Mouse (Mus musculus) heart, embryonic 12.5 days (tissue): ENCODE measurements around the gene Gjb3. TPM values are rescaled to one million over a fixed set of nuclear protein-coding genes. Genes with fewer than 3 reads are reported as not detected.

Experiments used
- ATAC-seq: fragments of 200-750 bp; cut with Nextera tagmentation; 2 replicates; pipeline ENCODE4 v1.8.0; 2017; ENCODE audit warnings: moderate TSS enrichment, moderate library complexity; ENCODE audit not compliant: insufficient number of reproducible peaks, low FRiP score
- H3K27ac ChIP-seq: fragments of 300-500 bp; sonication (generic); 2 replicates; pipeline ENCODE4 v1.5.1; 2016; ENCODE audit warnings: mild to moderate bottlenecking, moderate library complexity; ENCODE audit not compliant: poor library complexity, severe bottlenecking
- H3K27me3 ChIP-seq: fragments of 300-500 bp; sonication (generic); replicated peaks from 2 replicates; pipeline ENCODE4 v1.6.1; 2016; ENCODE audit warnings: mild to moderate bottlenecking, moderate library complexity
- H3K36me3 ChIP-seq: fragments of 300-500 bp; sonication (generic); 2 replicates; pipeline ENCODE4 v1.6.1; 2016; ENCODE audit warnings: mild to moderate bottlenecking, moderate library complexity
- H3K4me1 ChIP-seq: fragments of 300-500 bp; sonication (generic); replicated peaks from 2 replicates; pipeline ENCODE4 v1.6.1; 2016; ENCODE audit warnings: mild to moderate bottlenecking
- H3K4me2 ChIP-seq: fragments of 300-500 bp; sonication (generic); 2 replicates; pipeline ENCODE4 v1.6.1; 2016; ENCODE audit warnings: mild to moderate bottlenecking, moderate library complexity
- H3K4me3 ChIP-seq: fragments of 300-500 bp; sonication (generic); 2 replicates; pipeline ENCODE4 v1.5.1; 2016; ENCODE audit warnings: mild to moderate bottlenecking
- H3K9ac ChIP-seq: fragments of 300-500 bp; sonication (generic); 2 replicates; pipeline ENCODE4 v1.6.1; 2016; ENCODE audit warnings: mild to moderate bottlenecking, moderate library complexity
- H3K9me3 ChIP-seq: fragments of 300-500 bp; sonication (generic); replicated peaks from 2 replicates; pipeline ENCODE4 v1.6.1; 2016; ENCODE audit warnings: mild to moderate bottlenecking, moderate library complexity
- WGBS: fragments of 180-500 bp; shearing (Covaris S2); methylation state at CpG from one replicate; pipeline ENCODE4 v1.1.7; 2016; 5-methylcytosine and 5-hydroxymethylcytosine counted together
- polyA plus RNA-seq: library from polyadenylated mRNA; unstranded; fragments of >200 nt; fragmentation: Nextera tagmentation; extraction: Ambion mirVana; gene quantifications from 2 replicates; pipeline ENCODE4 v1.2.1, GENCODE M21; 2016

The Gjb3 gene
- polyA plus RNA-seq, 1 experiment from 2014 or later, result not detected

DNA sequence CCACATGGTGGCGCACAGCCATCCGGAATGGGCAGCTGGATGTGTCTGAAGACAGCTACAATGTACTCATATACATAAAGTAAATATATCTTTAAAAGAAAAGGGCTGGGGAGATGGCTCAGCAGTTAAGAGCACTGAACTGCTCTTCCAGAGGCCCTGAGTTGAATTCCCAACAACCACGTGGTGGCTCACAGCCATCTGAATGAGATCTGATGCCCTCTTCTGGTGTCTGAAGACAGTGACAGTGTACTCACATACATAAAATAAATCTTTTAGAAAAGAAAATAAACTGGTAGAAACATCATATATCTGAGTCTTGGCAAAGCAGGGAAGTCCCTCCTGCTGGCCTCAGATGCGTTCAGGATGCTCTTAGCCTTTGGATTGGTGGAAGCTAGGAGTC, 13.5 kb downstream of the Gjb3 start:
- Histone ChIP-seq H3K27ac (no peak overlapping the region), H3K9ac (no peak overlapping the region), H3K4me1 (0 out of 2 replicates have a peak, but pooled peaks cover 4% of the 10 kb centered on the region), H3K36me3 (no peaks in the 10 kb centered on the region), H3K27me3 (peaks cover 39% of the 10 kb centered on the region), H3K9me3 (no peaks in the 10 kb centered on the region), H3K4me3 (no peak overlapping the region), H3K4me2 (no peak overlapping the region)
- ATAC-seq, result no peak
- WGBS, result 57% methylated on average over 4 of the region's 4 CpGs

GRCm38 (mm10) chr4:127315753-127316152, 14.9 kb downstream of the Gjb3 start:
- no peak for ATAC-seq
- H3K27ac ChIP-seq, result no peak overlapping the region
- peaks cover 49% of the 10 kb centered on the region for H3K27me3 ChIP-seq
- no peaks in the 10 kb centered on the region for H3K9me3 ChIP-seq
- H3K9ac ChIP-seq, result no peak overlapping the region
- no peak overlapping the region for H3K4me3 ChIP-seq
- WGBS, result 73% methylated on average over 8 of the region's 8 CpGs
- no peak overlapping the region for H3K4me2 ChIP-seq
- H3K4me1 ChIP-seq, result 0 out of 2 replicates have a peak, but pooled peaks cover 4% of the 10 kb centered on the region
- H3K36me3 ChIP-seq, result no peaks in the 10 kb centered on the region

GRCm38 (mm10) chr4:127314585-127314984, 16.1 kb downstream of the Gjb3 start:
- Histone ChIP-seq H3K27ac (no peak overlapping the region), H3K4me1 (0 out of 2 replicates have a peak, but pooled peaks cover 7% of the 10 kb centered on the region), H3K9ac (peak overlapping the region; percentile 76; the same call in 1 of the 2 replicates), H3K9me3 (no peaks in the 10 kb centered on the region), H3K4me3 (no peak overlapping the region; the same call in 1 of the 2 replicates), H3K27me3 (peaks cover 45% of the 10 kb centered on the region), H3K4me2 (peak overlapping the region; percentile 84), H3K36me3 (no peaks in the 10 kb centered on the region)
- no peak for ATAC-seq
- 45% methylated on average over 9 of the region's 9 CpGs for WGBS

- WGBS, result 1% methylated on average over 25 of the region's 25 CpGs
- H3K36me3 ChIP-seq, result no peaks in the 10 kb centered on the region
- no peaks in the 10 kb centered on the region for H3K9me3 ChIP-seq
- 0 out of 2 replicates have a peak, but pooled peaks cover 8% of the 10 kb centered on the region for H3K4me1 ChIP-seq
- peaks cover 43% of the 10 kb centered on the region for H3K27me3 ChIP-seq
- peak within 1 kb of the TSS; percentile 57 for H3K4me3 ChIP-seq
- peak within 1 kb of the TSS; percentile 76 for H3K9ac ChIP-seq
- peak; percentile 77 for ATAC-seq
- peak within 1 kb of the TSS; percentile 84 for H3K4me2 ChIP-seq
- no peak within 1 kb of the TSS for H3K27ac ChIP-seq
These were observed 16.8 kb downstream of the Gjb3 start, which contains the start of gene Gja4 for GRCm38 (mm10) chr4:127313861-127314260. Gene Gja4 (minus strand): TSS chr4:127314039.

DNA sequence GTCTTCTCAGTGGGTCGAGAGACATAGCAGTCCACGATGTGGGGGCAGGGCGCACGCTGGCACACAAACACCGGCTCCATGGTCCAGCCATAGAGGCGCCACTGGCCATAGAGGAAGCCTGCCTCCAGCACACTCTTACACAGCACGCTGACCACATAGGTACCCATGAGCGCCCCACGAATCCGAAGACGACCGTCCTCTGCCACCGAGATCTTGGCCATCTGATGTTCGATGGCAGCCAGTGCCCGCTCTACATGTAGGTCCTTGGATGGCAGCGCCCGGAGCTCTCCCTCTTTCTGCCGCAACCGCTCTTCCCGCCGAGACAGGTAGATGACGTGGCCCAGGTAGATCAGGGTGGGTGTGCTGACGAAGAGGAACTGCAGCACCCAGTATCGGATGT, 18.3 kb downstream of the Gjb3 start:
- Histone ChIP-seq H3K36me3 (no peaks in the 10 kb centered on the region), H3K27ac (no peak overlapping the region), H3K9me3 (no peaks in the 10 kb centered on the region), H3K4me3 (peak overlapping the region; percentile 57), H3K4me2 (peak overlapping the region; percentile 84), H3K27me3 (peaks cover 35% of the 10 kb centered on the region), H3K4me1 (0 out of 2 replicates have a peak, but pooled peaks cover 10% of the 10 kb centered on the region), H3K9ac (peak overlapping the region; percentile 76)
- no peak; the same call in 1 of the 2 replicates for ATAC-seq
- 59% methylated on average over 24 of the region's 24 CpGs for WGBS

DNA sequence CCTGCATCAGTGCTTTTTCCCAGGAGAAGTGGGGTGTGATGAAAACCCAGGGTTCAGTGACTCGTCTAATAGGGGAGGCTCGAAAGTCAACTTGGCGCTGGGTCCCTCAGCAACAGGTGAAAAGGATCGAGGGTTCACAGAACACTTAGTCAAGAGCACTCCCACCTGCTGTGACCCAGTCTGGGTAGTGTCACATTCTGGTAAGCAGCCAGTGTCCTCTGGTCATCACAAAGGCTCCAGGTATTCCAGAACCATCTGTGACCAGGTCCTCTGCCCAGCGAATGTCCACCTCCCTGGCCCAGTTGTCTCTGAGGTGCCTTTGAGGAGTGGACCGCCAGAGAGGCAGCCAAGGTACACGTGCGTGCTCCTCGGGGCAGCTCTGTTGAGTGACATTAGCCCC, 19.1 kb downstream of the Gjb3 start:
- H3K9ac ChIP-seq, result peak overlapping the region; percentile 76
- H3K36me3 ChIP-seq, result no peaks in the 10 kb centered on the region
- H3K4me3 ChIP-seq, result peak overlapping the region; percentile 57
- ATAC-seq, result no peak
- H3K27me3 ChIP-seq, result peaks cover 35% of the 10 kb centered on the region
- 0 out of 2 replicates have a peak, but pooled peaks cover 10% of the 10 kb centered on the region for H3K4me1 ChIP-seq
- H3K9me3 ChIP-seq, result no peaks in the 10 kb centered on the region
- H3K4me2 ChIP-seq, result peak overlapping the region; percentile 84
- WGBS, result 43% methylated on average over 9 of the region's 9 CpGs
- H3K27ac ChIP-seq, result no peak overlapping the region

DNA sequence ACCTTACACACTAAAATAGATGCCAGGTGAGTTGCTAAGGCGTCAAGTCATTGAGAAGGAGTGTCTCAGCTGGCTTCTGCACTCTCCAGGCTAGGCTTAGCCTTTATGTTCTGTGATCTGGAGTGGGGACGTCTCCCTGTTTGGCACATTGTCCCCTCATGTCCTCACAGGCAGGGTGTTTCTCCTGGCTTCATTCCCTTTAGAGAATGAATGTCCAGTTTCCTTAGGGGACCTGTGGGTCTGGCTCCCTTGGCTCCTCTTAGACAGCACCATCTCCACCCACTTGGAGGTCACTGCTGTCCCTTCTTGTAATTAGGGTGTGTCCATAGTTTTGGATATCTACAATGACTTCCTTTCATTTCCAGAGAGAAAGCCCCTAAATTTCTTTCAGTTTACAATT, 23.7 kb downstream of the Gjb3 start:
- Histone ChIP-seq H3K27me3 (peaks cover 8% of the 10 kb centered on the region), H3K36me3 (no peaks in the 10 kb centered on the region), H3K4me2 (no peak overlapping the region), H3K9ac (no peak overlapping the region), H3K9me3 (no peaks in the 10 kb centered on the region), H3K4me1 (0 out of 2 replicates have a peak, but pooled peaks cover 14% of the 10 kb centered on the region), H3K4me3 (no peak overlapping the region), H3K27ac (no peak overlapping the region)
- no peak for ATAC-seq
- WGBS, result 53% methylated on average over 2 of the region's 2 CpGs

DNA sequence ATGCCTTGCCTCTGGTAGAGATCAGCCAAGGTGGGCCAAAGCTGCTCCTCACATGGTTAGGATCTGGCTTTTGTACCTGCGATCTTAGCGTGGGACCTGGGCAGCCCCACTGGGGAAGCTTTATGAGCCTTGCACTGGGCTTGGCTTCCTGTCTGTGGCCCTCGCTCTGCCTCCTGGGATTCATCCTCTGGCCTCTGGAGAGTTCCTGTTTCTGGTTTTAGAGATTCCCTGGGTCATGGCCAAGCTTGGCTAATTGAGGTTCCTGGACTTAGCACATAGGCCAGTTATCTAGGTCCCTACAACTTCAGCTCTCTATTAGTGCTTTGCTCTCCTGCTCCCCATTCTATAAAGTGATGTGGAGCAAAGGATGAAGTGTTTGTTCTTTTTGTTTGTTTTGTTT, 26.8 kb downstream of the Gjb3 start:
- 69% methylated on average over 3 of the region's 3 CpGs for WGBS
- ATAC-seq, result no peak
- H3K9ac ChIP-seq, result no peak overlapping the region
- H3K4me3 ChIP-seq, result no peak overlapping the region
- H3K27ac ChIP-seq, result no peak overlapping the region
- H3K27me3 ChIP-seq, result no peaks in the 10 kb centered on the region
- H3K4me2 ChIP-seq, result no peak overlapping the region
- H3K9me3 ChIP-seq, result no peaks in the 10 kb centered on the region
- no peaks in the 10 kb centered on the region for H3K36me3 ChIP-seq
- 0 out of 2 replicates have a peak, but pooled peaks cover 10% of the 10 kb centered on the region for H3K4me1 ChIP-seq

- no peaks in the 10 kb centered on the region for H3K27me3 ChIP-seq
- no peak overlapping the region for H3K4me2 ChIP-seq
- no peak overlapping the region for H3K4me3 ChIP-seq
- H3K9ac ChIP-seq, result no peak overlapping the region
- 0 out of 2 replicates have a peak, but pooled peaks cover 3% of the 10 kb centered on the region for H3K4me1 ChIP-seq
- H3K9me3 ChIP-seq, result no peaks in the 10 kb centered on the region
- H3K27ac ChIP-seq, result no peak overlapping the region
- no peak for ATAC-seq
- no peaks in the 10 kb centered on the region for H3K36me3 ChIP-seq
- 53% methylated on average over 5 of the region's 5 CpGs for WGBS
These were observed 30.1 kb downstream of the Gjb3 start for GRCm38 (mm10) chr4:127300503-127300902.

GRCm38 (mm10) chr4:127292631-127293030, 38.0 kb downstream of the Gjb3 start:
- H3K4me1 ChIP-seq, result peaks cover 22% of the 10 kb centered on the region
- WGBS, result 82% methylated on average over 5 of the region's 5 CpGs
- ATAC-seq, result no peak
- no peaks in the 10 kb centered on the region for H3K27me3 ChIP-seq
- no peak overlapping the region for H3K9ac ChIP-seq
- no peaks in the 10 kb centered on the region for H3K36me3 ChIP-seq
- H3K9me3 ChIP-seq, result no peaks in the 10 kb centered on the region
- H3K4me3 ChIP-seq, result no peak overlapping the region
- no peak overlapping the region for H3K4me2 ChIP-seq
- H3K27ac ChIP-seq, result no peak overlapping the region

DNA sequence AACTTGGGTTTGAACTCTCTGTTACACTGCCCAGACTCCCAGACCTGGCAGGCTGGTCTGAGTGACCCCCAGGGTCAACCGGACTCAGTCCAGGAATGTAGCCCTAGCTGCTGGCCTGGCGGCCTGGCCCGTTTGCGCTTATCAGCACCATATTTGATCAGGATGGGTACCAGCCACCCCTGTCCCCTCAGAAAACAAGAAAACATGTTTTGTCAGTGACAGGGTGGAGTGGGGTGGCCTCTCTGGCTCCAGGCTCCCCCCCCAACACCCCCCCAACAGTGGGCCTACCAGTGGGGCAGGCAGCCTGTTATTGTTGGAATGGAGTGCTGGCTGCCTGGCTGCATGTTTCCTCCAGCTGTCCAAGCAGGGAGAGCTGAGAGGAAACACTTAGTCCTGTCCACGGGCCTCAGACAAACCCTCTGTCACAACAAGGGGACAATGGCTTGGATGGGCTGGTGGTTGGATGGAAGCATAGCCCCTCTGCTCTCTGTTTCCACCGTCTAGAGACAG, 41.5 kb downstream of the Gjb3 start:
- 26% methylated on average over 6 of the region's 6 CpGs for whole genome bisulfite sequencing
- no peak overlapping the region for H3K4me2 ChIP-seq
- ATAC-seq, result peak; percentile 85
- no peaks in the 10 kb centered on the region for H3K36me3 ChIP-seq
- no peaks in the 10 kb centered on the region for H3K9me3 ChIP-seq
- peaks cover 34% of the 10 kb centered on the region for H3K4me1 ChIP-seq
- H3K27me3 ChIP-seq, result no peaks in the 10 kb centered on the region
- H3K9ac ChIP-seq, result no peak overlapping the region
- no peak overlapping the region for H3K4me3 ChIP-seq
- H3K27ac ChIP-seq, result peak overlapping the region; percentile 31; the same call in 1 of the 2 replicates

GRCm38 (mm10) chr4:127286907-127287306, 43.7 kb downstream of the Gjb3 start:
- H3K36me3 ChIP-seq, result no peaks in the 10 kb centered on the region
- peaks cover 30% of the 10 kb centered on the region for H3K4me1 ChIP-seq
- H3K9me3 ChIP-seq, result no peaks in the 10 kb centered on the region
- H3K9ac ChIP-seq, result no peak overlapping the region
- no peaks in the 10 kb centered on the region for H3K27me3 ChIP-seq
- 42% methylated on average over 4 of the region's 4 CpGs for WGBS
- no peak; the same call in 1 of the 2 replicates for ATAC-seq
- H3K27ac ChIP-seq, result no peak overlapping the region
- H3K4me2 ChIP-seq, result no peak overlapping the region
- no peak overlapping the region for H3K4me3 ChIP-seq
